Mouse (Mus musculus) kidney, postnatal 4 days (tissue): Measurements from ENCODE around the gene Cmah.
A peak's percentile ranks its signal among the peaks of the same experiment; 100 is the strongest.
"Not testable (repeated sequence)": the region's sequence is repeated elsewhere in the genome, so short reads cannot be mapped to it uniquely, and the experiment has no call there.

Experiments
- DNase-seq, 2 experiments: peaks; one replicate each; pipeline ENCODE4 v3.0.0; 2021; ENCODE audit warnings: mixed read lengths in 2 of 2

Gene Cmah

GRCm38 (mm10) chr13:24342091-24342490 is 14.9 kb downstream of the Cmah start:
- no peak for DNase-seq

GRCm38 (mm10) chr13:24353004-24353403 is 25.8 kb downstream of the Cmah start:
- DNase-seq = no peak

GRCm38 (mm10) chr13:24354751-24355150 is 27.5 kb downstream of the Cmah start:
- no peak for DNase-seq

DNA sequence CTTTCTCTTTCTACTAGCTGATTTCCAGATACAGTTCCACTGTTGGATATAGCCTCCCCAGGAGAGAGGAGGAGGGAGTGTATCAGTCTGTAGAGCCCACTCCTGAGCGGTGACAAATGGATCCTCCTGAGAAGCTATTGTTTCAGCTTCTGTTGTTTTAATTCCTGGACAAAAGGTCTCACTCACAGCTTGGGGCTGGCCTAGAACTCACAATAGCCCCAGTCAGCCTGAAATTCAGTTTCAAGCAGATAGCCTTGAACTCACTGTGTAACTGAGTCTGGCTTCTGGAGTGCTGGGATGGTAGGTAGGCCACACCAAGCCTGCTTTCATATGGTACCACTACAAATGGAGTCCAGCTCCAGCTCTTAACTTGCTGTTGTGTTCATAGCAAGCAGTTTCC is 32.0 kb downstream of the Cmah start:
- DNase-seq = no peak

GRCm38 (mm10) chr13:24365191-24365590 is 38.0 kb downstream of the Cmah start:
- DNase-seq = no peak

- DNase-seq = no peak
Observed at GRCm38 (mm10) chr13:24372893-24373599, 45.8 kb downstream of the Cmah start.

GRCm38 (mm10) chr13:24374606-24375005 is 47.4 kb downstream of the Cmah start:
- DNase-seq = not testable (repeated sequence)

GRCm38 (mm10) chr13:24375320-24376203 is 48.4 kb downstream of the Cmah start:
- DNase-seq = no peak

- DNase-seq = no peak
Observed at GRCm38 (mm10) chr13:24380713-24381112, 53.5 kb downstream of the Cmah start.

- no peak for DNase-seq
Observed at GRCm38 (mm10) chr13:24383885-24384284, 56.7 kb downstream of the Cmah start.

DNA sequence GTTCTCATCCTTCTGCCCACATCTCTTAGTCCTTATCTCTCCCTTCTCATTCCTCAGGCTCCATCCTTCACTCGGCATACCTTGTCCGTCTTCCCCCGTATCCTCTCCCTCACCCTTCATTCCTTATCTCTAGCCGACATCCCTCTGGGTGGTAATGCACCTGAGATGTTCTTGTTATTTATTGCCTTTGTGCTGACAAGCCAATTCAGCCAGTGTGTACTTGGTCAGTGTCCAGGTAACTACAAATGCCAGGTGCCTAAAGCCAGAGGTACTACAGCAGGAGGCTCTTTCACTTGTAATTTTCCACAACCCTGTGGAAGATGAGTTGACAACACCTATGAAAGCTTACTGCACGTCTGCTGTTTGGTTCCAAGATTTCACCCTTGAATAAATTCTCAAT is 64.7 kb downstream of the Cmah start:
- no peak for DNase-seq

- no peak for DNase-seq
Observed at GRCm38 (mm10) chr13:24392655-24393054, 65.5 kb downstream of the Cmah start.

GRCm38 (mm10) chr13:24393055-24393454 is 65.9 kb downstream of the Cmah start:
- DNase-seq = peak; percentile 38 to 61

DNA sequence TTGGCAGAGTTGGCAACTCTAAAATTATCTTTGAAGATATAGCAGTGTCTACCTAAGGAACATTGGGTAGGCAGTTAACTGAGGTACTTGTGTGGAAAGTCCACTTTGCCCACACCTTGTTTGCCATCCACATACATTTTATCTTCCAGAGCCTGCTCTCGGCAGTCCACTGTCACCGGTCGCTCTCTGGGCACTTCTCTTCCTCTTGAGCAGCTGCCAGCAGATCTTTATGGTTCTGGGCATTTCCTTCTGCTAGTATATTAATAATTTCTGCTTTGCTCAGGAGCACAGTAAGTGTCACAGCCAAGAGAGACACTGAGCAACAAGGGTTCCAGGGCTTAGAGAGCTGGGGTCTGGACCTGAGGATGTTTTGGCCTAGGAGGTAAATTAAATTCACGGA is 68.6 kb downstream of the Cmah start:
- DNase-seq = no peak

DNA sequence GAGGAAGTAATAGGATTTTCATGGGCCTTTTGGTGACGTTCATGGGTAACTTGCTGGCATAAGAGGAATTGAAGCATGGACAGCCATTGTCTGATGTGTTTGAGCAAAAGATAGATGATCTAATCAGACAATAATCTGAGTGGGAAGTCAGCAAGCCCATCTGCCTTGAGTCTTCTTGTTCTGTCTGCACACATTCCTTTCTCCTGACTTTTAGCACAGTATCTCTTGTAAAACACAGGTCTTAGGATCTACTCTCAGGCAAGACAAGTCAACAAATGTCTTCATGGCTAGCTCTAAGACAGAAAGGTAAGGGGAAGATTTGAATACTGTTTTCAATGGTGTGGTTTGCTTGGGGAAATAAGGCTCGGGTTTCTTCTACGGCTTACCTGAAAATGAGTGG is 70.0 kb downstream of the Cmah start:
- no peak for DNase-seq

DNA sequence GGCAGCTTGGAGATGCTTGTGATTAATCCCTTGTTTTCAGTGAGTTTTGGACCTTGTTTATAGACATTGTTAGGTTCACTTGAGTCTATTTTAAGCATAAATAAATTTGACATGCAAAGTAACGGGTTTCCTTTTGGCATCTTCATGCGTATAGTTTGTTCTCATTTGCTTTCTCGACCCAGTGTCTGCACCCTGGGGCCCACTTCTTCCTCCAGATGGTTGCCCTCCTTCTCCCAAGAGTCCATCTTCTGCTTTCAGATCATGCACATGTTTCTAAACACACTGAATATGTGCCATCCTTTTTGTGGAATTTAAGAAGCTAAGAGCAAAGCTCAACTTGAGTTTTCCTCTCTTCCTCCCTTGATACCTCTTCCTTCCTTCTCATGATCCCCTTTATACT is 71.3 kb downstream of the Cmah start:
- no peak for DNase-seq

DNA sequence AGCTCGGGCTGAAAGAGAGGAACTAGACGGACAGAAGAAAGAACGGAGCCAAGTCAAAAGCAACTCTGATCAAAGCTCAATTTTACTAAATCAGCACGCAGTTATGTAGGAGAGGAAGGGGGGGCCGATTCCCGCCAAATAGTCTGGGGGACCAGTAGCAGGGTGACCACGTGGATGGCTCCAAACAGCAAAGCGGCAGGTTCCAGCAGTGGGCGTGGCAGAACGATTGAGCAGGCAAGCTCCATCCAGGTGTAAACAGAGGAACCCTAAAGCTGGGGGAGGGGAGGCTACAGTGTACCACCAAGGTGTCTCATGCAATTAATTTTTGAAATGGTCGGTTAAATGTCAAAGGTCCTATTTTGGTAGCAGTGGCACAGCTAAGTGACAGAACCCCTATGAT is 74.6 kb downstream of the Cmah start:
- peak in 1 of 2 experiments; percentile 30 for DNase-seq

- DNase-seq = no peak
Observed at GRCm38 (mm10) chr13:24403054-24403453, 75.8 kb downstream of the Cmah start.

- no peak for DNase-seq
Observed at GRCm38 (mm10) chr13:24406847-24407246, 79.6 kb downstream of the Cmah start.

GRCm38 (mm10) chr13:24414635-24415206 is 87.5 kb downstream of the Cmah start:
- no peak for DNase-seq

DNA sequence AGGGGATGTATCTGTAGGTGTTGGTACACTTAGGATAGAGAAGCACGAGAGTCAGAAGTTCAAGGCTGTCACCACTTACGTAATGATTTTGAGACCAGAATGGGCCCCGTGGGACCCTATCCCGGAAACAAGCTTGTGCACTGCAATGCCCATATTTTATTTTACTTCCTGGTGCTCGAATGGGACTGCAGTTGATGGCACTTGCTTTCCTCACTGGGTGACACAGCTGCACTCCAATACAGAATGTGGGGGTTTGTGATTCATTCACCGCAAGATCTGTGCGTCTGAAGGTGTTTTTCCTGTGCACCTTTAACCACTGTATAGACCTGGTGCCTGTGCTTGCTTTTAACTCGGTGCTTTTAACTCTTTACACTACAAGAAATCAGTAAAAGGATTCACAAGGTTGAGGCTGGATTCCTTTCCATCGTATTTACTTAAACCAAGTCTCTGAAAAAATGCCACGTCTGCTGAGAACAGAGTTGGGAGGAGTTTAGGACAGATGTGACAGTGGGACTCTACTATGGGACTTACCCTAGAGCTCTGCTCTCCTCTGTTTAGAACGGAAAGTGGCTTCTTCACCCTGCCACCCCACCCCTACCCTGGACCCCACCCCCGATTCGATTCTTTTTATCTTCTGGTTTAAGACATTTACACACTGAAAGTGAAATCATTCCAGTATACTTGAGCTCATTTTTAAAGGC is 88.5 kb downstream of the Cmah start:
- peak in 1 of 2 experiments; percentile 40 for DNase-seq

GRCm38 (mm10) chr13:24416409-24416808 is 89.2 kb downstream of the Cmah start:
- DNase-seq = peak; percentile 59 to 71

GRCm38 (mm10) chr13:24418024-24418423 is 90.8 kb downstream of the Cmah start:
- DNase-seq = no peak
